Mouse (Mus musculus) layer of hippocampus, postnatal 10 days (tissue): ENCODE data around the gene Trafd1. TPM values are rescaled to one million over a fixed set of nuclear protein-coding genes. Genes with fewer than 3 reads are reported as not detected.
"Not testable (repeated sequence)": the region's sequence is repeated elsewhere in the genome, so short reads cannot be mapped to it uniquely, and the experiment has no call there.

Experiments
- DNase-seq, 2 experiments: peaks; one replicate each; pipeline ENCODE4 v3.0.0; 2021; ENCODE audit warnings: low spot score in 2 of 2
- total RNA-seq, 2 experiments: library from RNA; stranded (reverse); gene quantifications; 2 replicates each; pipeline ENCODE4 v1.2.3; 2021

The Trafd1 gene
- total RNA-seq, 2 experiments from 2014 or later, result 83.2 to 90.3 TPM

DNA sequence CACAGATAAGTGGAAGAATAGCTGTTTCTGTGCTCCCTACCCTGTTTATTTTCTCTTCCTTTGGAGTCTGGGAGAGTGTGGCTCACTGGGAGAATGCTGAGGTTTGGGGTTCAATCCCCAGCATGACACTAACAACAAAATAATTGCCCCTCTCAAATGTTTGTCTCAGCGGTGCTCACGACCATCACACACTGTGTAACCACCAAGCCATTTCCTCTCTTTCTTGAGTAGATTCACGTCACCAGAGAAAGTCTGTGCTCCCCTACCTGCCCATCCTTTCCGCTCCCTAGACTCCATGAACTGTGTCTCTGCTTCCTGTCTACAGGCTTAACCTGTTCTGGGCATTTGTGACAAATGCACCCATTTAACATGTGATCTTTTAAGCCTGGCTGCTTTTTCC lies 50.0 kb downstream of the Trafd1 start:
- DNase-seq, result no peak

DNA sequence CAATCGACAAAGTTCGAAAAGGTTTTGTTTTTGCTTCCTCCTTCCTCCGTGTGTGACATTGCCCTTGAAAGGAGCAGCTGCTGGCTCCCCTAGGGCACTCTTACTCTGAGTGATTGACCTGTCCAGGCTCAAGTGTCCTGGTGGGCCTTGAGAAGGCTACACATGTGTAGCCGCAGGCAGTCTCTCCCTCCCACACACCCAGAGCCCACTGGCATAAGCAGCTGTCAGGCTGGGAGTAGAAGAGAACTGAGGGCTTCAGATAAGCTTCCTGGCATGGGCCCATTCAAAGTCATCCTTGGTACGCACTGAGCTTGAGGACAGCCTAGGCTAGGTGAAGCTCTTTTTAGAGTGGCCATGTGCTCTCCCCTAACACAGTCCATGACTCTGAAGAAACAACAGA lies 51.0 kb downstream of the Trafd1 start:
- no peak for DNase-seq

DNA sequence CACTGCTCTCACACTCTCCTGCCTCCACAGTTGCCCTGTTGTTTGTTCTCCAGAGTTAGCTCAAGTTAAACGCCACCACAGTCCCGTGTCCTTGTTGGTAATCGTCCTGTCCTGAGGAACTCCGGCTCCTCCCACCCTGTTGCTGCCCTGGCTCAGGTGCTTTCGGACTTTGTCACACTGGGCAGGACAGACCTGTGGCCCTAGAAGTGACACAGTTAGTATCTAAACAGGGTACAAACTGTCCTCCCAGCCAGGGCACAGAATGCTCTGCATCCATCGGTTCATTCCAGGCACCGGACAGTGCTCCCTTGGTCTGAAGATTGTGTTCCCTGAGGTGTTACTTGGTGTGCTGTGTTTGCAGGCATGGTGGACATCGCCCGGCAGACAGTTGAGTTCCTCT lies 51.5 kb downstream of the Trafd1 start:
- no peak for DNase-seq

DNA sequence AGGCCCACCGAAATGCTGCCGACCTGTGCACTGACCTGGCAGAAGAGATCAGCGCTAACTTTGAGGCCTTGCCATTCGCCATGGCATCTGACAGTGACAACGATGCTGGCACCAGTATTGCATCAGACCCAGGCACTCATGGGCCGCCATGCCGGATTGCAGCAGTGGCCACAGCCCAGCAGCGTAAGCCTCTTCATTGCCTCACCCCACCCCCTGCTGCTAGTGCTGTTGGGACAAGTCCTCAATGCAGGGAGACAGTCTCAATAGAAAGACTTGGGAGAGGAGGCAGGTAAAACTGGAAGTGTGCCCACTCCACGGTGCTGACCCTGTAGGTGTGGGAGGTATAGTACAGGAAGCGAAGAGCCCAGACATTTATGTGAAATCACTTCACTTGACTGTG lies 53.7 kb downstream of the Trafd1 start:
- no peak for DNase-seq

DNA sequence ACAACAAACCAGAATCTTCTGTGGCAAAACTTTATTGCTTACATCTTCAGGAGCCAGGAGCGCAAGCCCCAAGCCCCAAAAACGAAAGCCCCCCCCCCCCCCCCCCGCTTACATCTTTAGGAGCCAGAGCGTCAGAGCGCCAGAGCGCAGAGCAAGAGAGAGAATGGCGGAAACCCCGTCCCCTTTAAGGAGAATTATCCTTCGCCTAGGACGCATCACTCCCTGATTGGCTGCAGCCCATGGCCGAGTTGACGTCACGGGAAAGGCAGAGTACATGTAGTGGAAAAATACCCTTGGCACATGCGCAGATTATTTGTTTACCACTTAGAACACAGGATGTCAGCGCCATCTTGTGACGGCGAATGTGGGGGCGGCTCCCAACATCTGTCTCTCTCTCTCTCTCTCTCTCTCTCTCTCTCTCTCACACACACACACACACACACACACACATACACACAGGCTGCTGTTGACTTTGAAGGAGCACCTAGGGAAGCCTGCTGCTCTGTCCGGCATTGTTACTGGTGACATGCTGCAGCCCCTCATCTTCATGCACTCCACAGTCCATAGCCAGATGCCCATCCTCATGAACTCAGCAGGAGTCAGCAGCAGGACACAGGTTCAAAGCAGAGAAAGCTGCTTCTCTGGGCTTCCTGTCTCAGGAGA lies 55.1 kb downstream of the Trafd1 start:
- not testable (repeated sequence) for DNase-seq

DNA sequence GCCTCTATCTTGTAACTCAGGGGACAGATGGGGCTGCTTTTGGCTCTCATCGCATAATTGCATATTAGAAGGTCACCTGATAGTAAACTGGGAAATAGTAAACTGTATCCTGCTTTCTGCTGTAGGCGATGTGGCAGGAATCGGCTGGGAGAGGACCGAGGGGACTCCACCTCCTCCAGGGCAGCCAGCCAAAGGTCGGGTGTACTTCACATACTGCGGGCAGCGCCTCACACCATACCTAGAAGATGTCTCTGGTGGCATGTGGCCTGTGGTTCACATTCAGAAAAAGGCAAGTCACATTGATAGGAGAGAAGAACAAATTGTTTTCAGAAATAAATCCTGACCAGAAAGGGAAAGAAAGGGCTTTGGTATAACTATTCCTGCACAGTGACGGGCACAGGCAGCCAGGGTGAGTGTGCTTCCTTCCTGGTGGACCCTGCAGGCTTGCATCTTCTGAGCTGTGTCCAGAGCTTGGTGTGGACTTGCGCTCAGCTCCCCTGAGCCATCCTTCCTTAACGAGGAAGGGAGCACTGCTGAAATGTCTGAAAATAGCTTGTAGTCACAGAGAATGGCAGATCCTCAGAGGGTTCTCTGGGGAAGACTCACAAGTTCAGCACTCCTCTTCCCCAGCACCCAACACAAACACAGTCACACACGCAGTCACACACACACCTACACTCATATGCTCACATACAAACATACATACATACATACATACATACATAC lies 55.9 kb downstream of the Trafd1 start:
- no peak for DNase-seq

DNA sequence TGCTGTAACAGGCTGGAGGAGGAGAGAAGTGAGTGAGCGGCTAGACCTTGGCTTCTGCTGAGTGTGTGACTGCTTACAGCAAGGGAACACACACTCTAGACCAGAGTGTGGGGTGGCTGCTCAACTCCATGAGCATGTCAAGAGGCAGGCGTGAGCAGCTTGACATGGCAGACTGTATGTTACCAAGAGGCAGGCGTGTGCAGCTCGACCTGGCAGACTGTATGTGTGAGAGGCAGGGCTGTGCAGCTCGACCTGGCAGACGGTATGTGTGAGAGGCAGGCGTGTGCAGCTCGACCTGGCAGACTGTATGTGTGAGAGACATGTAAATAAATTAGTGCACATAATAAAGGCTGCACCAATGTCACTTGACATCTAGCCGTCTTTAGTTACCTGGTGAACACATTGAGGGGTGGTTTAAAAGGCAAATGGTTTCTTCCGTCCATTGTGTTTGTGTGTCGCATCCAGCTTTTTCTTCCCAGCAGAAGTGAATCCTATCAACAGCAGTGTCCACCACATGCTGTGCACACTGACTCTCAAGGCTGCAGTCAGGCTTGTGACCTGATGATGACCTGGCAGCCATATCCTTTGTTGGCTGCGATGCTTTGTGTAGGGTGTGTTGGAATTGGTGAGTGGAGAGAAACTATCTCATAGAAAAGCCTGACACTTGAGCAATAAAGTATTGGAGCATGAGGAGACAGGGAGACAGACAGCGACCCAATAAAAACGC lies 59.2 kb downstream of the Trafd1 start:
- DNase-seq, result no peak

Other genes starting within 250 kb of the Trafd1 start
- 10 to 100 TPM; 78.1 to 82.4 TPM for gene Ptpn11, start 194.2 kb downstream of the Trafd1 start, total RNA-seq
- 100 to 1,000 TPM; 520 to 542 TPM for gene Rpl6, start 181.2 kb downstream of the Trafd1 start, total RNA-seq
- gene Hectd4, start 165.4 kb downstream of the Trafd1 start, total RNA-seq, result 100 to 1,000 TPM; 190 to 212 TPM
- gene Naa25, start 12.3 kb upstream of the Trafd1 start, total RNA-seq, result 10 to 100 TPM; 43.9 to 45.3 TPM
- 1 to 10 TPM; 4.4 to 5.4 TPM for gene Tmem116, start 66.3 kb upstream of the Trafd1 start, total RNA-seq
- 100 to 1,000 TPM; 154 to 170 TPM for gene Erp29, start 66.9 kb upstream of the Trafd1 start, total RNA-seq
- under 1 TPM in 1 of 2 experiments, not detected in 1; 0.11 TPM for gene Adam1b, start 117.8 kb upstream of the Trafd1 start, total RNA-seq
- 10 to 100 TPM; 10.3 to 10.5 TPM for gene Adam1a, start 159.8 kb upstream of the Trafd1 start, total RNA-seq
- not detected for gene Gm42878, start 159.8 kb upstream of the Trafd1 start, total RNA-seq
- 10 to 100 TPM; 78.4 to 84.6 TPM for gene Mapkapk5, start 160.3 kb upstream of the Trafd1 start, total RNA-seq
- gene Aldh2, start 208.2 kb upstream of the Trafd1 start, total RNA-seq, result 10 to 100 TPM; 90.7 to 93.9 TPM
- 1 to 10 TPM; 4.4 to 5.4 TPM for gene Acad12, start 233.3 kb upstream of the Trafd1 start, total RNA-seq